Mouse (Mus musculus) C2C12 (cell line): ENCODE data around the gene Tbl1xr1. TPM values are rescaled to one million over a fixed set of nuclear protein-coding genes. Genes with fewer than 3 reads are reported as not detected.

Source experiments
- H3K27me3 ChIP-seq: one replicate; pipeline ENCODE4 v1.6.1; 2011; ENCODE audit not compliant: control insufficient read depth, insufficient read depth, insufficient read length
- H3K36me3 ChIP-seq: one replicate; pipeline ENCODE4 v1.6.1; 2011; ENCODE audit not compliant: control insufficient read depth, insufficient read depth
- H3K4me3 ChIP-seq: one replicate; pipeline ENCODE4 v1.5.1; 2011; ENCODE audit warnings: mild to moderate bottlenecking, control low read depth; ENCODE audit not compliant: poor library complexity, insufficient read depth, severe bottlenecking
- H3K79me2 ChIP-seq: one replicate; pipeline ENCODE4 v1.6.1; 2011; ENCODE audit not compliant: control insufficient read depth, insufficient read depth
- H3K79me3 ChIP-seq: one replicate; pipeline ENCODE4 v1.6.1; 2011; ENCODE audit warnings: low read depth, control low read depth
- H3ac ChIP-seq: one replicate; pipeline ENCODE3; 2011; ENCODE audit warnings: low read depth; ENCODE audit not compliant: control insufficient read depth, insufficient read length
- CEBPB ChIP-seq: IDR thresholded peaks from one replicate; pipeline ENCODE4 v1.6.1; 2011; ENCODE audit warnings: low read depth, mild to moderate bottlenecking, control low read depth, moderate library complexity
- CTCF ChIP-seq: IDR thresholded peaks from one replicate; pipeline ENCODE4 v1.5.1; 2011; ENCODE audit not compliant: control insufficient read depth, insufficient read depth, insufficient read length
- FOSL1 ChIP-seq: IDR thresholded peaks from one replicate; pipeline ENCODE4 v1.8.0; 2011; ENCODE audit warnings: mild to moderate bottlenecking, low read length; ENCODE audit not compliant: poor library complexity, insufficient read depth, severe bottlenecking
- MAX ChIP-seq: IDR thresholded peaks from one replicate; pipeline ENCODE4 v1.6.1; 2011; ENCODE audit warnings: mild to moderate bottlenecking, control low read depth
- MYOD1 ChIP-seq: IDR thresholded peaks from one replicate; pipeline ENCODE4 v1.6.1; 2011; ENCODE audit warnings: low read depth; ENCODE audit not compliant: control insufficient read depth, insufficient read length
- MYOG ChIP-seq: IDR thresholded peaks from one replicate; pipeline ENCODE4 v1.6.1; 2011; ENCODE audit not compliant: control insufficient read depth, insufficient read length; ENCODE audit errors: extremely low read depth
- USF1 ChIP-seq: IDR thresholded peaks from one replicate; pipeline ENCODE4 v1.6.1; 2011; ENCODE audit warnings: low read depth, mild to moderate bottlenecking, control low read depth, moderate library complexity
- polyA plus RNA-seq: library from polyadenylated mRNA; unstranded; fragments of >200 nt; fragmentation: generic; extraction: Trizol; gene quantifications from one replicate; pipeline ENCODE4 v1.2.1, GENCODE M21; 2012; ENCODE audit warnings: missing spikeins

Tbl1xr1 gene
- polyA plus RNA-seq, 1 experiment = 6.1 TPM

DNA sequence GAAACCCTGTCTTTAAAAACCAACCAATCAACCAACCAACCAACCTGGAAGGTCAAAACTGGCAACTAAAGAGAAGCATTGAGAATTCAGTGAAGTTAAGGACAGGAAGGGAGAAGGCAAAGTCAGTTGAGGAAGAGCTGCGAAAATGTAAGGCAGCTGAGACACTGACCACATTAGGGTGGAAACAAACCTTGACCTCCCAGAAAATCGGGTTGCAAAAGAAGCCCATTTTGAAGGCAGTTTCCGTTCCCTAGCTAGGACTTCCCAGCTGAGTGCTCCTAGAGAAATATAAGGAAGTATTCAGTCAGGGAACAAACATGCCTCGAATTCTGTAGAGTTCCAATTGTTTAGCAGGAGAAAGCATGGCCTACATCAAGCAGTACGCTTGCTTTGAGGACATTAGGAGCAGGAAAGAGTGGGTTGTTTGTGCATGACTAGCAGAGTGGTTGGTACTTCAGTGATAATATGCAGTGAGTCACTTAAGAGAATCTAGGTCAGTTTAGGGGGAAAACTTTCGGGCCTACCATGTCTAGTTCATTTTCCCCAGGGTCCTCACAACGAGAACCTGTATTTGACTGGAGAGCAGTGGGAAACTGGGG is 18.1 kb upstream of the Tbl1xr1 start:
- Histone ChIP-seq H3K27me3 (no peaks in the 10 kb centered on the region), H3K36me3 (no peaks in the 10 kb centered on the region), H3K79me3 (no peaks in the 10 kb centered on the region), H3K4me3 (no peak overlapping the region), H3ac (no peak overlapping the region), H3K79me2 (no peaks in the 10 kb centered on the region)
- TF ChIP-seq CEBPB = no peak
- no peak for TF ChIP-seq FOSL1
- TF ChIP-seq MYOD1 = no peak
- TF ChIP-seq CTCF = no peak
- TF ChIP-seq MYOG = no peak
- no peak for TF ChIP-seq MAX
- no peak for TF ChIP-seq USF1

DNA sequence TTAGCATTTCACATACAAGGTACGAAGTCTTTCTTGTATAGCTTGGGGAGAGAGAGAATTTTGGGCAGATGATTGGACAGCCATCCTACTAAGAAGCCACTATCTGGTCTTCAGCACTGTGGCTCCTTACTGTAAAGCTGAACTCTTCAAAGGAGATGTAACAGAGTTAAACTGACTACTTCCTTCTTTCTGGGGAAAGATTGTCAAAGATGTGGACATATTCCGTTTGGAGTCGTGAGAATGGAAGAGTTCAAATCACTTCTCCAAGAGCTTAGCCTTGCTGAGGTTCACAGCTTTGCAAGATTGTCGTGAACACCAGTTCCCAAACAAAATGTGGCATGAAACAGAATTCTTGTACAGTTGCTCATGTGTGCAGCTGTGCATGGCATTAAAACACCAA is 15.3 kb upstream of the Tbl1xr1 start:
- H3K79me2 ChIP-seq = no peaks in the 10 kb centered on the region
- TF ChIP-seq MAX = no peak
- TF ChIP-seq USF1 = no peak
- TF ChIP-seq MYOG = no peak
- TF ChIP-seq MYOD1 = no peak
- TF ChIP-seq CEBPB = no peak
- TF ChIP-seq FOSL1 = no peak
- TF ChIP-seq CTCF = no peak
- H3K4me3 ChIP-seq = no peak overlapping the region
- no peak overlapping the region for H3ac ChIP-seq
- no peaks in the 10 kb centered on the region for H3K36me3 ChIP-seq
- no peaks in the 10 kb centered on the region for H3K79me3 ChIP-seq
- no peaks in the 10 kb centered on the region for H3K27me3 ChIP-seq

DNA sequence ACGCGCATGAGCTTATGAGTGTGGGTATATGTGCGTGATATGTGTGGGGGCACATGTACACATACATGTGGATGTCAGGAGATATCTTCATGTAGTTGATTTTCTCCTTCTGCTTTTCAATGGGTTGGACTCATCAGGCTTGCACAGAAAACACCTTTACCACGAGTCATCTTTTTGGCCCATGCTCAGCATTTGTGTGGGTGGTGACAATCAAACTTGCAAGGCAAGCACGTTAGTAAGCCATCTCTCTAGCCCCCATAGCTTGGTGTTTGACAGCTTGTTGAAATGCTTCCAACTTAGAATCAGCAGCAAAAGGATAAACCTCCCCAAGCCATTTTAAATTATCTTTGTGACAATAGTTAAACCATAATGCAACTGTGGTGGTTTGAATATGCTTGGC is 7.8 kb upstream of the Tbl1xr1 start:
- TF ChIP-seq MYOG (no peak), USF1 (no peak), CEBPB (no peak), CTCF (no peak), MYOD1 (no peak), FOSL1 (no peak), MAX (no peak)

DNA sequence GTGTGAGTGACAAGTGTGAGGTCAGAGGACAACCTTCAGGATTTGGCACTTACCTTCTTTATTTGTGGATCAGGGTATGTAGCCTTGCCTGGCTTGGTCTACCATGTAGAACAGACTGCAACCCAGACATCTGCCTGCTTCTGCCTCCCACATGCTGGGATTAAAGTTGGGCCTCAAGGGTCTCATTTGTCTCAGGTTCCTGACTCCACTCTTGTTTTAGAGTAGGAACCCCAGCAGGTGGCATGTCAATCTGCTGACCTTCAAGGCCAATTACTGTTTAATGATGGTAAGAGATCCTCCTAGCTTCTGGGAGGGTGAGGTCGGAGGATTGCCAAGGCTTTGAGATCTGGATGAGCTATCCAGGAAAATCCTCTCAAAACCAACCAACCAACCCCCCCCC is 2.5 kb upstream of the Tbl1xr1 start:
- peaks cover 22% of the 10 kb centered on the region for H3K79me2 ChIP-seq
- peaks cover 18% of the 10 kb centered on the region for H3K79me3 ChIP-seq
- H3ac ChIP-seq = no peak overlapping the region
- TF ChIP-seq MYOG (no peak), MYOD1 (no peak), USF1 (no peak), CTCF (no peak), CEBPB (no peak), MAX (no peak), FOSL1 (no peak)
- no peak overlapping the region for H3K4me3 ChIP-seq
- H3K27me3 ChIP-seq = no peaks in the 10 kb centered on the region
- no peaks in the 10 kb centered on the region for H3K36me3 ChIP-seq

More for the DNA sequence above, 7.8 kb upstream of the Tbl1xr1 start:
- Histone ChIP-seq H3K79me3 (no peaks in the 10 kb centered on the region), H3K4me3 (no peak overlapping the region), H3K79me2 (no peaks in the 10 kb centered on the region), H3K27me3 (no peaks in the 10 kb centered on the region), H3ac (no peak overlapping the region), H3K36me3 (no peaks in the 10 kb centered on the region)

DNA sequence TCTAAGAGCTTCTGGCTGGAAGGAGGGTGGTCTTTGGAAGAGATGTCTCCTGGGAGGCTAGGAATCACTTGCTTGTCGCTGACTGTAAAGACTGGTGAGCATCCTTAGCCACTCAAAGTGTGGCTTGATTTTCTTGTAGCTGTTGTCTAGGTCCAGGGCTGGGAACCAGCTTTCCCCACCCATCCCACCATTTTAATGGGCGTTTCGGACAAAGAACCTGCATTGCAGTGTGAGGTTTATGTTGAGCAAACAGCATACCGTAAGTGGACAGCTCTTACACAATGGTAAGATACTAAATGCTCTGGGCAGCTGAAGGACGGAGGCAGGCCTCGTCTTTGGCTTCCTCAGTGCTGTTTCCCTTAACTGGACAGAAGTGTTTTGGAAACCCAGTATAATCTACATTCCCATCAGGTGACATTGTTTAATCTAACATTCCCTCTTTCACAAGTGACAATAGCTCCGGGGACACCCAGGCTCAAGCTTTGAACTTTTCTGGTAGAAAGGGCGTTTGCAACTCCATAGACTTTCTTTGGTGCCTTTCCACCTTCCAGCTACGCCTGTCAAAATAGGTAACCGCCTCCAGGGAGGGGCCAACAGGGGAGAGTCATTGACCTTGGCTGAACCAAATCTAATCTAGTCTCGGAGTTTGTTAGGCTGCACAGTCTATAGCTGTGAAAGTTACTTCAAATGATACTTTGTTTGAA is 1.7 kb upstream of the Tbl1xr1 start:
- no peak overlapping the region for H3K4me3 ChIP-seq
- no peaks in the 10 kb centered on the region for H3K27me3 ChIP-seq
- peaks cover 31% of the 10 kb centered on the region for H3K79me2 ChIP-seq
- peaks cover 26% of the 10 kb centered on the region for H3K79me3 ChIP-seq
- no peaks in the 10 kb centered on the region for H3K36me3 ChIP-seq
- no peak for TF ChIP-seq MAX
- TF ChIP-seq USF1 = no peak
- no peak for TF ChIP-seq CTCF
- no peak for TF ChIP-seq FOSL1
- no peak for TF ChIP-seq CEBPB
- TF ChIP-seq MYOG = no peak
- no peak for TF ChIP-seq MYOD1
- no peak overlapping the region for H3ac ChIP-seq
